Mouse (Mus musculus) midbrain, embryonic 12.5 days (tissue): Measurements from ENCODE around the gene Sec14l2. TPM values are rescaled to one million over a fixed set of nuclear protein-coding genes. Genes with fewer than 3 reads are reported as not detected.

Experiments used
- ATAC-seq: fragments of 200-750 bp; cut with Nextera tagmentation; 2 replicates; pipeline ENCODE4 v1.8.0; 2017; ENCODE audit warnings: low read depth, moderate TSS enrichment, moderate library complexity; ENCODE audit not compliant: low FRiP score
- H3K27ac ChIP-seq: fragments of 300-500 bp; sonication (generic); replicated peaks from 2 replicates; pipeline ENCODE4 v1.5.1; 2016; ENCODE audit warnings: mild to moderate bottlenecking
- H3K27me3 ChIP-seq: fragments of 300-500 bp; sonication (generic); 2 replicates; pipeline ENCODE4 v1.6.1; 2016; ENCODE audit warnings: mild to moderate bottlenecking
- H3K36me3 ChIP-seq: fragments of 300-500 bp; sonication (generic); 2 replicates; pipeline ENCODE4 v1.6.1; 2016
- H3K4me1 ChIP-seq: fragments of 300-500 bp; sonication (generic); 2 replicates; pipeline ENCODE4 v1.6.1; 2016
- H3K4me2 ChIP-seq: fragments of 300-500 bp; sonication (generic); replicated peaks from 2 replicates; pipeline ENCODE4 v1.6.1; 2016; ENCODE audit warnings: mild to moderate bottlenecking, moderate library complexity
- H3K4me3 ChIP-seq: fragments of 300-500 bp; sonication (generic); 2 replicates; pipeline ENCODE4 v1.5.1; 2016; ENCODE audit warnings: mild to moderate bottlenecking
- H3K9ac ChIP-seq: fragments of 300-500 bp; sonication (generic); replicated peaks from 2 replicates; pipeline ENCODE4 v1.6.1; 2016; ENCODE audit warnings: mild to moderate bottlenecking, moderate library complexity
- H3K9me3 ChIP-seq: fragments of 300-500 bp; sonication (generic); 2 replicates; pipeline ENCODE4 v1.6.1; 2016; ENCODE audit warnings: mild to moderate bottlenecking
- WGBS: fragments of 180-500 bp; shearing (Covaris S2); methylation state at CpG from one replicate; pipeline ENCODE4 v1.1.7; 2016; 5-methylcytosine and 5-hydroxymethylcytosine counted together
- polyA plus RNA-seq: library from polyadenylated mRNA; unstranded; fragments of >200 nt; fragmentation: Nextera tagmentation; extraction: Ambion mirVana; gene quantifications from 2 replicates; pipeline ENCODE4 v1.2.1, GENCODE M21; 2016

The Sec14l2 gene
- polyA plus RNA-seq, result 3.0 and 3.2 TPM in 2 replicates

- WGBS, result 63% methylated on average over 10 of the region's 10 CpGs
- no peaks in the 10 kb centered on the region for H3K36me3 ChIP-seq
- no peak for ATAC-seq
Observed at GRCm38 (mm10) chr11:4122742-4123579, at the start of gene Sec14l2. TSS of gene Sec14l2 (minus strand) at chr11:4123415.

DNA sequence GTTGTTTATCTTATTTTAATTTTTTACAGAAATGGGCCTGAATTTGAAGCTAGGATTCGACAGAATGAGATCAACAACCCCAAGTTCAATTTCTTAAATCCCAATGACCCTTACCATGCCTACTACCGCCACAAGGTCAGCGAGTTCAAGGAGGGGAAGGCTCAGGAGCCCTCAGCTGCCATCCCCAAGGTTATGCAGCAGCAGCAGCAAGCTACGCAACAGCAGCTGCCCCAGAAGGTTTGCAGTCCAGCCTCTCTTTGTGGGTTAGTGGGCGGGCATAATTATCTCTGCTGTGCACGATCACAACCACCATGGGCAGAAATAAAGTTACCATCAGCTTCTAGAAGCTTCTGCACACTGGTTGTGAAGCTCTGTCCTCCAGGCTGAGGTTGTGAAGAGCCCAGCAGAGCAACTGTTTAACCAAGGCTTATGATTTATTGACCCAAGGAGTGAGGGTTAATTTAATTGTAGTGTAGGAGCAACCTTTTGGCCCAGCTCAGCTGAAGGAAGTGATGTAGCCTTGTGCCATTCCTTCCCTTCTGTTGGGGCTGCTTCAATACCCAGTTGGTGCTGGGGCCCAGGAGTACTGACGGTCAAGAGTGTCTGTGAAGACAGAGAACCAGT lies 43.4 kb upstream of the Sec14l2 start:
- H3K27me3 ChIP-seq, result no peaks in the 10 kb centered on the region
- H3K9me3 ChIP-seq, result no peaks in the 10 kb centered on the region
- no peak overlapping the region for H3K4me3 ChIP-seq
- 89% methylated on average over 7 of the region's 7 CpGs for WGBS
- H3K9ac ChIP-seq, result no peak overlapping the region
- H3K4me1 ChIP-seq, result peaks cover 15% of the 10 kb centered on the region
- ATAC-seq, result no peak
- no peak overlapping the region for H3K4me2 ChIP-seq
- H3K36me3 ChIP-seq, result peaks cover 100% of the 10 kb centered on the region
- no peak overlapping the region for H3K27ac ChIP-seq

More at GRCm38 (mm10) chr11:4122742-4123579, at the start of gene Sec14l2:
- H3K27ac ChIP-seq, result no peak within 1 kb of the TSS
- peaks cover 19% of the 10 kb centered on the region for H3K27me3 ChIP-seq
- peaks cover 3% of the 10 kb centered on the region; the same call in 1 of the 2 replicates for H3K9me3 ChIP-seq
- no peak within 1 kb of the TSS for H3K4me3 ChIP-seq
- H3K4me2 ChIP-seq, result no peak within 1 kb of the TSS
- H3K4me1 ChIP-seq, result peaks cover 5% of the 10 kb centered on the region
- no peak within 1 kb of the TSS for H3K9ac ChIP-seq

- Histone ChIP-seq H3K27ac (no peak overlapping the region), H3K4me1 (peaks cover 23% of the 10 kb centered on the region), H3K9me3 (no peaks in the 10 kb centered on the region), H3K4me3 (no peak overlapping the region), H3K4me2 (no peak overlapping the region), H3K36me3 (peaks cover 87% of the 10 kb centered on the region), H3K27me3 (no peaks in the 10 kb centered on the region), H3K9ac (no peak overlapping the region)
- no peak for ATAC-seq
- WGBS, result 85% methylated on average over 2 of the region's 2 CpGs
Observed at GRCm38 (mm10) chr11:4164701-4165100, 41.5 kb upstream of the Sec14l2 start.

DNA sequence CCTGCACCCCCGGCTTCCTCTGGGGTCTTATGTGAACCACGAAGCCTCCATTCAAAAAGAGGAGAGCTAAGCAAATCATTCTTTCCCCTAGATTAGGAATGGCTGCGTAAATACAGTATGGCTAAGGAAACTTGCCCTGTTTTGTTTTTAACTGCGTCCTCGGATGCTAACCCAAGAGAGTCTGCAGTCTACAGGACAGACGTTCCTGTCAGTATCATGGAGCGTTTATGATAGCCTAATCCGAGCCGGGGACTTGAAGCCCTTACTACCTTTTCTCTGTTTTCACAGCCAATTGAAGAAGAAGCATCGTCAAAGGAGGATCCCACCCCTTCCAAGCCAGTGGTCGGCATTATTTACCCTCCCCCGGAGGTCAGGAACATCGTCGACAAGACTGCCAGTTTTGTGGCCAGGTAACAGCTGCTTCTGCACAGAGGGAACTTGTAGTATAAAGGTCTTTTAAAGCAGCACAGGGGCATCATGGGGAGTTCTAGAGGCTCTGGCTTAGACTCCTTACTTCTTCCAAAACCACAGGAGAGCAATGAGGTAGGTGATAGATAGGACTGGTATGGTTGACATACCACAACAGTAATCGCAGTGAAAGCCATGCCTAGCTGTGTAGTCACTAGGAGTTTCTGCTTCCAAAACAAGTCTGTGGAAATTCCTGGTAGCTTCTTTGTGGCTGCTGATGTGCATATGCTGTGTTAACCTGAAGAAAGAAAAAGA lies 37.7 kb upstream of the Sec14l2 start:
- peak overlapping the region; percentile 85 for H3K4me3 ChIP-seq
- peak overlapping the region; percentile 69 for H3K9ac ChIP-seq
- ATAC-seq, result no peak
- H3K4me2 ChIP-seq, result peak overlapping the region; percentile 98
- H3K27me3 ChIP-seq, result no peaks in the 10 kb centered on the region
- H3K4me1 ChIP-seq, result peaks cover 32% of the 10 kb centered on the region
- 11% methylated on average over 15 of the region's 15 CpGs for WGBS
- peaks cover 49% of the 10 kb centered on the region for H3K36me3 ChIP-seq
- peak overlapping the region; percentile 83 for H3K27ac ChIP-seq
- H3K9me3 ChIP-seq, result no peaks in the 10 kb centered on the region

- H3K4me2 ChIP-seq, result peak within 1 kb of the TSS; percentile 98
- H3K4me3 ChIP-seq, result peak within 1 kb of the TSS; percentile 85
- H3K4me1 ChIP-seq, result peaks cover 32% of the 10 kb centered on the region
- peak within 1 kb of the TSS; percentile 83 for H3K27ac ChIP-seq
- H3K27me3 ChIP-seq, result no peaks in the 10 kb centered on the region
- peaks cover 40% of the 10 kb centered on the region for H3K36me3 ChIP-seq
- no peaks in the 10 kb centered on the region for H3K9me3 ChIP-seq
- peak; percentile 97 for ATAC-seq
- WGBS, result 1% methylated on average over 53 of the region's 54 CpGs
- H3K9ac ChIP-seq, result peak within 1 kb of the TSS; percentile 69
Observed at GRCm38 (mm10) chr11:4159808-4160708, 36.8 kb upstream of the Sec14l2 start, which contains the start of the genes Ccdc157 and Sf3a1. TSS of gene Ccdc157 (minus strand) at chr11:4160293. TSS of gene Sf3a1 (plus strand) at chr11:4160350.

DNA sequence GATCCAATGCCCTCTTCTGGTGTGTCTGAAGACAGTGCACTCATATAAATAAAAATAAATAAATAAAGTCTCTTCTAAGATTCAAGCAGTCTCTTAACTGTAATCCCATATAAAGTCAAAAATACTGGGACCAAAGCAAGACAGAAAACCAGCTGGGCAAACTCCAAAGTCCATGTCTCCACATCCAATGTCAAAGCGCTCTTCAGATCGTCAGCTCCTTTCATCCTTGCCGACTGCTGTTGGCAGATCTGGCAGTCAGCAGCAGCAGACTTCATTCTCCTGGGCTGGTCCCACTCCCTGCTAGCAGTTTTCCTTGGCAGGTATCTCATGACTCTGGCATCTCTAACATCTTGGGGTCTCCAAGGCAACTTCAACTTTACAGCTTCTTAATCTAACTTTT lies 35.5 kb upstream of the Sec14l2 start:
- H3K36me3 ChIP-seq, result peaks cover 26% of the 10 kb centered on the region
- no peak overlapping the region; the same call in 1 of the 2 replicates for H3K9ac ChIP-seq
- H3K9me3 ChIP-seq, result no peaks in the 10 kb centered on the region
- no peak overlapping the region for H3K4me3 ChIP-seq
- peaks cover 29% of the 10 kb centered on the region for H3K4me1 ChIP-seq
- H3K27me3 ChIP-seq, result no peaks in the 10 kb centered on the region
- ATAC-seq, result no peak
- H3K4me2 ChIP-seq, result no peak overlapping the region
- no peak overlapping the region for H3K27ac ChIP-seq
- WGBS, result 95% methylated on average over 3 of the region's 3 CpGs

- Histone ChIP-seq H3K36me3 (no peaks in the 10 kb centered on the region), H3K4me1 (peaks cover 11% of the 10 kb centered on the region), H3K27me3 (no peaks in the 10 kb centered on the region), H3K27ac (no peak overlapping the region), H3K9ac (no peak overlapping the region), H3K9me3 (no peaks in the 10 kb centered on the region), H3K4me2 (no peak overlapping the region), H3K4me3 (no peak overlapping the region)
- no peak for ATAC-seq
- 84% methylated on average over 5 of the region's 5 CpGs for WGBS
Observed at GRCm38 (mm10) chr11:4155641-4156040, 32.4 kb upstream of the Sec14l2 start.

GRCm38 (mm10) chr11:4153694-4154093 lies 30.5 kb upstream of the Sec14l2 start:
- H3K27me3 ChIP-seq, result no peaks in the 10 kb centered on the region
- H3K4me3 ChIP-seq, result no peak overlapping the region
- no peak overlapping the region for H3K9ac ChIP-seq
- no peak overlapping the region for H3K4me2 ChIP-seq
- WGBS, result 94% methylated on average over 7 of the region's 7 CpGs
- no peak overlapping the region for H3K27ac ChIP-seq
- 0 out of 2 replicates have a peak, but pooled peaks cover 3% of the 10 kb centered on the region for H3K36me3 ChIP-seq
- no peak for ATAC-seq
- H3K9me3 ChIP-seq, result no peaks in the 10 kb centered on the region
- H3K4me1 ChIP-seq, result 0 out of 2 replicates have a peak, but pooled peaks cover 3% of the 10 kb centered on the region

DNA sequence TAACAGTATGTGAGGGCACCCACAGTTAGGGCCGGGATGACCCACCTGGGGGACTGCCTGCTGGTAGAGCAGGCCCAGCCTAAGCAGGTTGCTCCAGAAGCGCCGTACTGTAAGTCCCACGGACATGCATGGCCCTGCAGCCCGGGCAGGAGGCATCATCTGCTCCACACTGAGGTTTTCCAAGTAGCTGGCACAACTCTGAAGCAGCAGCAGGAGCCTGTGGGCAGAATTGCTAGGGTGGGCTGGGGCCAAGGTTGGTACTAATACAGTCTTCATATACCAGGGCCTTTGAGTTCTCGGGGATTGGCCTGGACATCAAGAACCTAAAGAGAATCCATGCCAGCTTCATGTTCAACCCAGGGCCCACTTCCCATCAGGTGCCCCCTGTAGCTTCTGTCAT lies 26.7 kb upstream of the Sec14l2 start:
- Histone ChIP-seq H3K27me3 (no peaks in the 10 kb centered on the region), H3K27ac (no peak overlapping the region), H3K4me3 (no peak overlapping the region), H3K9me3 (no peaks in the 10 kb centered on the region), H3K4me1 (no peaks in the 10 kb centered on the region), H3K36me3 (0 out of 2 replicates have a peak, but pooled peaks cover 10% of the 10 kb centered on the region), H3K9ac (no peak overlapping the region), H3K4me2 (no peak overlapping the region)
- ATAC-seq, result no peak
- 85% methylated on average over 6 of the region's 6 CpGs for WGBS

DNA sequence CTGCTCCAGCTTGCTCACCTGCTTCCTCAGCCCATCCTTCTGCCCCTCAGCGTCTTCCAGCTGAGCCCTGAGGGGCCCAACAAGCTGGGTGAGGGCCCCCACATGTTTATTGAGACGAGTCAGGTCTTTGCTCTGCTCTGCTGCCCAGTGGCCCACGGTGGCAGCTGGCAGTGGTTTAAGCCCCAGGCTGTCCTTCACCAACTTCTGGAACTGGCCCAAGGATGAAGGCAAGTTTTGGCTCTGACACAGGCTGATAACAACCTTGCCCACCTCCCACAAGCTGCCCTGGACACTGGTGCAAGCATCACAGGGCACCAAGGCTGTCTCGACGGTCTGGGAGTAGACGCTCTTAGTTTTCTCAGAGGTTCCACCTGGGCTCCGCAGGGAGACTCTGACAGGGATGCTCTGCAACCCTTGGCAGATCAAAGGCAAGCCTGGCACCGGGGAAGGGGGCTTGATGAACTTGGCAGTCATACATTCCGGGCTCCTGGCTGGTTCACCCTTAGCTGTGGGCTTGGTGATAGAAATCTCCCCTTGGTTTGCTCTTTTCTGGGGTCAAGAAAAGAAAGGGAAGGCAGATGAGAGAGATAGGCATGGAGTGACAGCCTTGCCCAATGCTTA lies 25.4 kb upstream of the Sec14l2 start:
- no peaks in the 10 kb centered on the region for H3K9me3 ChIP-seq
- H3K4me2 ChIP-seq, result no peak overlapping the region
- H3K4me3 ChIP-seq, result no peak overlapping the region
- no peaks in the 10 kb centered on the region for H3K27me3 ChIP-seq
- H3K9ac ChIP-seq, result no peak overlapping the region
- 87% methylated on average over 9 of the region's 9 CpGs for WGBS
- no peak overlapping the region for H3K27ac ChIP-seq
- peaks cover 19% of the 10 kb centered on the region for H3K36me3 ChIP-seq
- ATAC-seq, result no peak
- no peaks in the 10 kb centered on the region for H3K4me1 ChIP-seq

GRCm38 (mm10) chr11:4148120-4148519 lies 24.9 kb upstream of the Sec14l2 start:
- no peak overlapping the region for H3K9ac ChIP-seq
- H3K9me3 ChIP-seq, result no peaks in the 10 kb centered on the region
- 84% methylated on average over 5 of the region's 5 CpGs for WGBS
- H3K4me3 ChIP-seq, result no peak overlapping the region
- no peaks in the 10 kb centered on the region for H3K27me3 ChIP-seq
- no peak for ATAC-seq
- H3K4me2 ChIP-seq, result no peak overlapping the region
- peaks cover 25% of the 10 kb centered on the region for H3K36me3 ChIP-seq
- no peaks in the 10 kb centered on the region for H3K4me1 ChIP-seq
- H3K27ac ChIP-seq, result no peak overlapping the region
